Mouse (Mus musculus) adrenal gland (tissue): ENCODE measurements around the gene Selenok.

Source experiments
- microRNA-seq, 2 experiments: library from miRNA; unstranded; fragments of <30 nt; microRNA quantifications; one replicate each; pipeline ENCODE4; 2019

The Selenok gene

Small RNAs within 50 kb of the gene (microRNA-seq; reads per million reads assigned to microRNA genes)
- 0.12 to 0.57 reads per million in 2 experiments for gene Mir6947
